Mouse (Mus musculus): ENCODE measurements around the gene Ap2a1. TPM values are rescaled to one million over a fixed set of nuclear protein-coding genes. Genes with fewer than 3 reads are reported as not detected.

The Ap2a1 gene
- total RNA-seq, 1 experiment = 82.5 TPM

GRCm38 (mm10) chr7:44965975-44966374 lies 36.7 kb upstream of the Ap2a1 start:
- H3K36me3 ChIP-seq (ENCODE audit: control insufficient read depth, insufficient read depth, low read length, poor library complexity, severe bottlenecking) = peaks cover 37% of the 10 kb centered on the region
- in situ Hi-C loops (cut with MboI; ENCODE audit: low sequenced_read_pairs in 2 of 2, unreplicated experiment in 2 of 2) = no loop called here
- H3K9ac ChIP-seq (ENCODE audit: insufficient read depth, low read depth, low read length, poor library complexity, severe bottlenecking) = no peak overlapping the region

GRCm38 (mm10) chr7:44964990-44965389 lies 35.7 kb upstream of the Ap2a1 start:
- no peak overlapping the region for H3K4me3 ChIP-seq (ENCODE audit: insufficient read depth in 1 of 2, low read depth in 1 of 2, low read length in 2 of 2, poor library complexity in 1 of 2, severe bottlenecking in 1 of 2)
- H3K4me1 ChIP-seq (ENCODE audit: control insufficient read depth in 2 of 2, insufficient read depth in 2 of 2, low read length in 2 of 2, poor library complexity in 1 of 2) = peaks cover 2% of the 10 kb centered on the region in 2 experiments; a peak in 1 of 4 replicates
- in situ Hi-C loops (cut with MboI; ENCODE audit: low sequenced_read_pairs in 2 of 2, unreplicated experiment in 2 of 2) = no loop called here
- no peaks in the 10 kb centered on the region for H3K9me3 ChIP-seq (ENCODE audit: control insufficient read depth, insufficient read depth, low read depth, low read length)
- H3K36me3 ChIP-seq (ENCODE audit: control insufficient read depth, insufficient read depth, low read length, poor library complexity, severe bottlenecking) = peaks cover 44% of the 10 kb centered on the region
- no peak for TF ChIP-seq ZNF384 (IDR thresholded peaks at IDR 0.05; ENCODE audit: low read depth, low read length)
- TF ChIP-seq ZC3H11A (IDR thresholded peaks at IDR 0.05; ENCODE audit: borderline replicate concordance, low read depth, low read length) = no peak
- no peak for TF ChIP-seq CHD2 (IDR thresholded peaks at IDR 0.05; ENCODE audit: low read depth, low read length)
- no peak for TF ChIP-seq HCFC1 (IDR thresholded peaks at IDR 0.05; ENCODE audit: borderline replicate concordance, insufficient read depth, low read length)
- no peak for TF ChIP-seq MAFK (IDR thresholded peaks at IDR 0.05; ENCODE audit: insufficient read depth, low read depth, low read length)
- no peak overlapping the region for H3K9ac ChIP-seq (ENCODE audit: insufficient read depth, low read depth, low read length, poor library complexity, severe bottlenecking)
- H3K27ac ChIP-seq (ENCODE audit: insufficient read depth, low read depth, low read length, poor library complexity, severe bottlenecking) = no peak overlapping the region; the same call in 1 of the 2 replicates
- no peak for DNase-seq (ENCODE audit: low read depth, low spot score)

More at GRCm38 (mm10) chr7:44965975-44966374, 36.7 kb upstream of the Ap2a1 start:
- no peak for DNase-seq (ENCODE audit: low read depth, low spot score)
- no peak for TF ChIP-seq ZNF384 (IDR thresholded peaks at IDR 0.05; ENCODE audit: low read depth, low read length)
- no peak for TF ChIP-seq ZC3H11A (IDR thresholded peaks at IDR 0.05; ENCODE audit: borderline replicate concordance, low read depth, low read length)
- no peak for TF ChIP-seq CHD2 (IDR thresholded peaks at IDR 0.05; ENCODE audit: low read depth, low read length)
- TF ChIP-seq HCFC1 (IDR thresholded peaks at IDR 0.05; ENCODE audit: borderline replicate concordance, insufficient read depth, low read length) = no peak
- no peak for TF ChIP-seq MAFK (IDR thresholded peaks at IDR 0.05; ENCODE audit: insufficient read depth, low read depth, low read length)
- Histone ChIP-seq H3K4me3 (ENCODE audit: insufficient read depth in 1 of 2, low read depth in 1 of 2, low read length in 2 of 2, poor library complexity in 1 of 2, severe bottlenecking in 1 of 2) (no peak overlapping the region), H3K9me3 (ENCODE audit: control insufficient read depth, insufficient read depth, low read depth, low read length) (no peaks in the 10 kb centered on the region), H3K4me1 (ENCODE audit: control insufficient read depth in 2 of 2, insufficient read depth in 2 of 2, low read length in 2 of 2, poor library complexity in 1 of 2) (peaks cover 2 to 5% of the 10 kb centered on the region in 2 experiments; a peak in 2 of 4 replicates), H3K27ac (ENCODE audit: insufficient read depth, low read depth, low read length, poor library complexity, severe bottlenecking) (no peak overlapping the region)

GRCm38 (mm10) chr7:44962831-44963230 lies 33.5 kb upstream of the Ap2a1 start:
- no peak overlapping the region for H3K4me3 ChIP-seq (ENCODE audit: insufficient read depth in 1 of 2, low read depth in 1 of 2, low read length in 2 of 2, poor library complexity in 1 of 2, severe bottlenecking in 1 of 2)

GRCm38 (mm10) chr7:44962337-44962736 lies 33.0 kb upstream of the Ap2a1 start:
- in situ Hi-C loops (cut with MboI; ENCODE audit: low sequenced_read_pairs in 2 of 2, unreplicated experiment in 2 of 2) = no loop called here
- Histone ChIP-seq H3K27ac (ENCODE audit: insufficient read depth, low read depth, low read length, poor library complexity, severe bottlenecking) (no peak overlapping the region), H3K9me3 (ENCODE audit: control insufficient read depth, insufficient read depth, low read depth, low read length) (no peaks in the 10 kb centered on the region), H3K9ac (ENCODE audit: insufficient read depth, low read depth, low read length, poor library complexity, severe bottlenecking) (no peak overlapping the region), H3K4me3 (ENCODE audit: insufficient read depth in 1 of 2, low read depth in 1 of 2, low read length in 2 of 2, poor library complexity in 1 of 2, severe bottlenecking in 1 of 2) (no peak overlapping the region), H3K36me3 (ENCODE audit: control insufficient read depth, insufficient read depth, low read length, poor library complexity, severe bottlenecking) (peaks cover 53% of the 10 kb centered on the region), H3K4me1 (ENCODE audit: control insufficient read depth in 2 of 2, insufficient read depth in 2 of 2, low read length in 2 of 2, poor library complexity in 1 of 2) (peaks cover 2 to 3% of the 10 kb centered on the region in 2 experiments; a peak in 2 of 4 replicates)
- TF ChIP-seq ZNF384 (IDR thresholded peaks at IDR 0.05; ENCODE audit: low read depth, low read length) (no peak), HCFC1 (IDR thresholded peaks at IDR 0.05; ENCODE audit: borderline replicate concordance, insufficient read depth, low read length) (no peak), CHD2 (IDR thresholded peaks at IDR 0.05; ENCODE audit: low read depth, low read length) (no peak), ZC3H11A (IDR thresholded peaks at IDR 0.05; ENCODE audit: borderline replicate concordance, low read depth, low read length) (no peak)
- no peak for DNase-seq (ENCODE audit: low read depth, low spot score)

More at GRCm38 (mm10) chr7:44962831-44963230, 33.5 kb upstream of the Ap2a1 start:
- Histone ChIP-seq H3K4me1 (ENCODE audit: control insufficient read depth in 2 of 2, insufficient read depth in 2 of 2, low read length in 2 of 2, poor library complexity in 1 of 2) (peaks cover 0 to 2% of the 10 kb centered on the region in 2 experiments; a peak in 1 of 4 replicates), H3K9ac (ENCODE audit: insufficient read depth, low read depth, low read length, poor library complexity, severe bottlenecking) (no peak overlapping the region), H3K36me3 (ENCODE audit: control insufficient read depth, insufficient read depth, low read length, poor library complexity, severe bottlenecking) (peaks cover 53% of the 10 kb centered on the region), H3K27ac (ENCODE audit: insufficient read depth, low read depth, low read length, poor library complexity, severe bottlenecking) (no peak overlapping the region), H3K9me3 (ENCODE audit: control insufficient read depth, insufficient read depth, low read depth, low read length) (no peaks in the 10 kb centered on the region)
- TF ChIP-seq HCFC1 (IDR thresholded peaks at IDR 0.05; ENCODE audit: borderline replicate concordance, insufficient read depth, low read length) = no peak
- no peak for TF ChIP-seq ZC3H11A (IDR thresholded peaks at IDR 0.05; ENCODE audit: borderline replicate concordance, low read depth, low read length)
- no peak for TF ChIP-seq CHD2 (IDR thresholded peaks at IDR 0.05; ENCODE audit: low read depth, low read length)
- TF ChIP-seq ZNF384 (IDR thresholded peaks at IDR 0.05; ENCODE audit: low read depth, low read length) = no peak
- TF ChIP-seq MAFK (IDR thresholded peaks at IDR 0.05; ENCODE audit: insufficient read depth, low read depth, low read length) = no peak
- in situ Hi-C loops (cut with MboI; ENCODE audit: low sequenced_read_pairs in 2 of 2, unreplicated experiment in 2 of 2) = no loop called here
- DNase-seq (ENCODE audit: low read depth, low spot score) = no peak

All from ES-E14 (cell line).